Mouse (Mus musculus) kidney, postnatal 0 days (tissue): Measurements from ENCODE around the gene Sec14l3. TPM values are rescaled to one million over a fixed set of nuclear protein-coding genes. Genes with fewer than 3 reads are reported as not detected.

Experiments used
- ATAC-seq: fragments of 200-750 bp; cut with Nextera tagmentation; replicated peaks from 2 replicates; pipeline ENCODE4 v1.8.0; 2017; ENCODE audit warnings: low read depth, moderate number of reproducible peaks, moderate TSS enrichment, moderate library complexity; ENCODE audit not compliant: low FRiP score
- DNase-seq: peaks from one replicate; pipeline ENCODE4 v3.0.0-alpha.2; 2016; ENCODE audit warnings: low spot score
- H3K27ac ChIP-seq: fragments of 300-500 bp; sonication (generic); 2 replicates; pipeline ENCODE4 v1.5.1; 2014; ENCODE audit warnings: mild to moderate bottlenecking
- H3K27me3 ChIP-seq: fragments of 300-500 bp; sonication (generic); 2 replicates; pipeline ENCODE4 v1.6.1; 2014; ENCODE audit warnings: low read length, mixed read lengths; ENCODE audit not compliant: insufficient read depth
- H3K36me3 ChIP-seq: fragments of 300-500 bp; sonication (generic); 2 replicates; pipeline ENCODE4 v1.6.1; 2014; ENCODE audit warnings: low read length, mixed read lengths; ENCODE audit not compliant: insufficient read depth
- H3K4me1 ChIP-seq: fragments of 300-500 bp; sonication (generic); replicated peaks from 2 replicates; pipeline ENCODE4 v1.6.1; 2014; ENCODE audit warnings: antibody characterized with exemption, low read length, mixed read lengths; ENCODE audit not compliant: insufficient read depth
- H3K4me2 ChIP-seq: fragments of 300-500 bp; sonication (generic); 2 replicates; pipeline ENCODE4 v1.6.1; 2014; ENCODE audit warnings: mild to moderate bottlenecking, low read length, moderate library complexity, mixed read lengths
- H3K4me3 ChIP-seq: fragments of 300-500 bp; sonication (generic); replicated peaks from 2 replicates; pipeline ENCODE4 v1.5.1; 2014; ENCODE audit warnings: low read depth, low read length
- H3K9ac ChIP-seq: fragments of 300-500 bp; sonication (generic); 2 replicates; pipeline ENCODE4 v1.6.1; 2014; ENCODE audit warnings: low read depth, low read length
- H3K9me3 ChIP-seq: fragments of 300-500 bp; sonication (generic); replicated peaks from 2 replicates; pipeline ENCODE4 v1.6.1; 2016; ENCODE audit warnings: low read length, inconsistent platforms, mixed read lengths
- CTCF ChIP-seq: IDR thresholded peaks from 2 replicates; pipeline ENCODE4 v1.5.1; 2016; ENCODE audit warnings: antibody characterized with exemption, low read depth, mild to moderate bottlenecking, moderate library complexity
- WGBS: fragments of 180-500 bp; shearing (Covaris S2); extraction: QIAGEN DNeasy Blood & Tissue Kit; methylation state at CpG from one replicate; pipeline ENCODE4 v1.1.7; 2014; 5-methylcytosine and 5-hydroxymethylcytosine counted together
- polyA plus RNA-seq: library from polyadenylated mRNA; unstranded; fragments of >200 nt; fragmentation: Nextera tagmentation; extraction: Ambion mirVana; gene quantifications from 2 replicates; pipeline ENCODE4 v1.2.1, GENCODE M21; 2015

Sec14l3 gene
- polyA plus RNA-seq, 1 experiment from 2014 or later: not detected

GRCm38 (mm10) chr11:4076633-4077032 is 12.0 kb downstream of the Sec14l3 start:
- no peak overlapping the region for H3K4me3 ChIP-seq
- no peaks in the 10 kb centered on the region for H3K4me1 ChIP-seq
- ATAC-seq (no peak), DNase-seq (peak; percentile 83)
- H3K9ac ChIP-seq: no peak overlapping the region
- no peak for TF ChIP-seq CTCF
- H3K9me3 ChIP-seq: no peaks in the 10 kb centered on the region
- no peak overlapping the region for H3K27ac ChIP-seq
- no peaks in the 10 kb centered on the region for H3K27me3 ChIP-seq
- no peak overlapping the region for H3K4me2 ChIP-seq
- H3K36me3 ChIP-seq: no peaks in the 10 kb centered on the region
- 12% methylated on average over 8 of the region's 8 CpGs for WGBS

- ATAC-seq: no peak
- 79% methylated on average over 7 of the region's 7 CpGs for WGBS
- no peak for TF ChIP-seq CTCF
These were observed 13.8 kb downstream of the Sec14l3 start for GRCm38 (mm10) chr11:4078267-4078933.

GRCm38 (mm10) chr11:4080219-4080618 is 15.6 kb downstream of the Sec14l3 start:
- 13% methylated on average over 4 of the region's 4 CpGs for WGBS
- no peak overlapping the region for H3K9ac ChIP-seq
- no peaks in the 10 kb centered on the region for H3K27me3 ChIP-seq
- no peak overlapping the region for H3K27ac ChIP-seq
- H3K36me3 ChIP-seq: no peaks in the 10 kb centered on the region
- no peaks in the 10 kb centered on the region for H3K4me1 ChIP-seq
- ATAC-seq (no peak), DNase-seq (peak; percentile 52)
- H3K4me2 ChIP-seq: no peak overlapping the region
- no peaks in the 10 kb centered on the region for H3K9me3 ChIP-seq
- no peak overlapping the region for H3K4me3 ChIP-seq
- TF ChIP-seq CTCF: peak; percentile 87

More at GRCm38 (mm10) chr11:4078267-4078933, 13.8 kb downstream of the Sec14l3 start:
- no peak for DNase-seq
- Histone ChIP-seq H3K27ac (no peak overlapping the region), H3K4me2 (no peak overlapping the region), H3K4me1 (no peaks in the 10 kb centered on the region), H3K36me3 (no peaks in the 10 kb centered on the region), H3K9ac (no peak overlapping the region), H3K9me3 (no peaks in the 10 kb centered on the region), H3K27me3 (no peaks in the 10 kb centered on the region), H3K4me3 (no peak overlapping the region)

GRCm38 (mm10) chr11:4083316-4084078 is 18.9 kb downstream of the Sec14l3 start:
- ATAC-seq (no peak), DNase-seq (peak; percentile 86)
- no peaks in the 10 kb centered on the region for H3K27me3 ChIP-seq
- H3K9ac ChIP-seq: no peak overlapping the region
- no peak overlapping the region for H3K27ac ChIP-seq
- no peak overlapping the region for H3K4me2 ChIP-seq
- H3K4me1 ChIP-seq: no peaks in the 10 kb centered on the region
- no peak overlapping the region for H3K4me3 ChIP-seq
- TF ChIP-seq CTCF: peak; percentile 89
- 36% methylated on average over 5 of the region's 5 CpGs for WGBS
- H3K36me3 ChIP-seq: no peaks in the 10 kb centered on the region
- H3K9me3 ChIP-seq: no peaks in the 10 kb centered on the region

- no peak overlapping the region for H3K9ac ChIP-seq
- H3K4me1 ChIP-seq: no peaks in the 10 kb centered on the region
- no peaks in the 10 kb centered on the region for H3K36me3 ChIP-seq
- no peak for ATAC-seq
- H3K4me2 ChIP-seq: no peak overlapping the region
- no peak for DNase-seq
- H3K27ac ChIP-seq: no peak overlapping the region
- H3K27me3 ChIP-seq: no peaks in the 10 kb centered on the region
- no peak overlapping the region for H3K4me3 ChIP-seq
- H3K9me3 ChIP-seq: no peaks in the 10 kb centered on the region
- TF ChIP-seq CTCF: no peak
- 63% methylated on average over 1 of the region's 1 CpGs for WGBS
These were observed 21.6 kb downstream of the Sec14l3 start for GRCm38 (mm10) chr11:4086246-4086645.

- TF ChIP-seq CTCF: no peak
- Histone ChIP-seq H3K27ac (no peak overlapping the region), H3K27me3 (no peaks in the 10 kb centered on the region), H3K9me3 (no peaks in the 10 kb centered on the region), H3K4me2 (no peak overlapping the region), H3K9ac (no peak overlapping the region), H3K4me1 (no peaks in the 10 kb centered on the region), H3K36me3 (no peaks in the 10 kb centered on the region), H3K4me3 (no peak overlapping the region)
- DNase-seq (no peak), ATAC-seq (no peak)
- 60% methylated on average over 2 of the region's 2 CpGs for WGBS
These were observed 22.6 kb downstream of the Sec14l3 start for GRCm38 (mm10) chr11:4087267-4087666.
